Mouse (Mus musculus): ENCODE measurements around the gene Acly. TPM values are rescaled to one million over a fixed set of nuclear protein-coding genes. Genes with fewer than 3 reads are reported as not detected.
A peak's percentile ranks its signal among the peaks of the same experiment; 100 is the strongest.

The Acly gene
- polyA plus RNA-seq, 1 experiment from 2014 or later, result 153 TPM

DNA sequence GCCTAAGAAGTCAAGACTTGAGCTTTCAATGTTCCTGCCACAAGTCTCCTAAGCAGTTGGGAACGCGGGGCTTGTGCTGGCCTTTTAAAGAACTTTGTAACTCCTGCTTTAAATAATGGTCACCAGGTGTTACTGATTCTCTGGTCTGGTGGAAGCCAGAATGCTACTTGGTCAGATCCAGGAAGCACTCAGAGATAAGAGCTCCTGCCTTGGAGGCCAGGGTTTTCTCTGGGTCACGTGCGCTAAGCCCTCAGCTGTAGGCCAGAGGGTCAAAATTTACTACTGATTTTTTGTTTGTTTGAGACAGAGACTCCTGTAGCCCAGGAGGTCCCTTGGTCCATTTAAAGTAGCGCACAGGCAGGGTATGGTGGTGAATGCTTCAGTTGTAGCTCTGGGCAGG lies 95.8 kb downstream of the Acly start:
- 88% methylated on average over 5 of the region's 5 CpGs for WGBS
- Histone ChIP-seq H3K4me2 (no peak overlapping the region), H3K27me3 (replicated peaks) (no peaks in the 10 kb centered on the region), H3K4me1 (no peaks in the 10 kb centered on the region), H3K36me3 (peaks cover 25% of the 10 kb centered on the region), H3K4me3 (replicated peaks) (no peak overlapping the region), H3K27ac (no peak overlapping the region), H3K9me3 (no peaks in the 10 kb centered on the region), H3K9ac (no peak overlapping the region)
- no peak for ATAC-seq (ENCODE audit: insufficient read depth, low FRiP score, low read depth)

DNA sequence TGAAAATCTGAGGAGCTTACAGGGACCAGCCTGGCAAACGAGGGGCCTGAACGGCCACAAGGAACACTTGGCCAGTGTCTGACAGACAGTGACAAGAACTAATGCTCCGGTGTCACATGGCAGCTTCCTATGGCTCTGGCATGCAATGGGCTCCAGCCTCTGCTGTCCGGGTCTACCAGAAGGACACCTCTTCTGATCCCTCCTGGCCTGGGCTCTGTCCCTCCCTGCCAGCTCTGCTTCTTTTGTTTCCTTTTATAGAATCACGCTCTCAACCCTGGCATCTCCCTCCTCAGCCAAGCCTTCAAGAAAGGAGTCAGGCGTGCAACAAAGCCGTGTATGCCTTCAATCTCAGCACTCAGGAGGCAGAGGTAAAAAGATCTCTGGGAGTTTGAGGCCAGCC lies 97.7 kb downstream of the Acly start:
- Histone ChIP-seq H3K4me1 (no peaks in the 10 kb centered on the region), H3K4me3 (replicated peaks) (no peak overlapping the region), H3K27ac (no peak overlapping the region), H3K36me3 (peaks cover 13% of the 10 kb centered on the region; the same call in 1 of the 2 replicates), H3K27me3 (replicated peaks) (no peaks in the 10 kb centered on the region), H3K4me2 (no peak overlapping the region), H3K9ac (no peak overlapping the region), H3K9me3 (no peaks in the 10 kb centered on the region)
- 84% methylated on average over 7 of the region's 7 CpGs for WGBS
- no peak for ATAC-seq (ENCODE audit: insufficient read depth, low FRiP score, low read depth)

- no peak overlapping the region for H3K4me2 ChIP-seq
- WGBS, result 56% methylated on average over 9 of the region's 9 CpGs
- no peak overlapping the region for H3K4me3 ChIP-seq (replicated peaks)
- peak overlapping the region; percentile 22; the same call in 1 of the 2 replicates for H3K27ac ChIP-seq
- no peak overlapping the region for H3K9ac ChIP-seq
- no peaks in the 10 kb centered on the region for H3K4me1 ChIP-seq
- no peak for ATAC-seq (ENCODE audit: insufficient read depth, low FRiP score, low read depth)
- no peaks in the 10 kb centered on the region for H3K27me3 ChIP-seq (replicated peaks)
- H3K9me3 ChIP-seq, result no peaks in the 10 kb centered on the region
- H3K36me3 ChIP-seq, result peaks cover 19% of the 10 kb centered on the region
Observed at GRCm38 (mm10) chr11:100428612-100429199, 99.1 kb downstream of the Acly start.

DNA sequence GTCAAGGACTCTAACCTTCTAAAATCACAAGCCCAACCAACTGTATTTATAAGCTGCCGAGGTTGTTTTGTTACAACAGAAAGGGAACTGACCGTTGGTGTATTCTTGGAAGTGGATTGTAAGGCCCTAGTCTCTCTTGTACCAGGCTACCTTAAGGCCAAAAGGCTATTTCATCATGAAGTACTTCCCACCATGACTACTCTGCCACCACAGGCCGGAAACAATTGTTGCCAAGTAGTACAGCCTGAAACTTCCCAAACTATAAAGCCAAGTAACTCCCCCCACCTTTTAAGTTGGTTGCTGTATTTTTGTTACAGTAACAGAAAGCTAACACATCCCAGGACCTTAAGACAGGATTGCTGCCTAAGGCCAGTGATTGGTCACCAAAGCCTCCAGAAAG lies 101.0 kb downstream of the Acly start:
- Histone ChIP-seq H3K4me1 (no peaks in the 10 kb centered on the region), H3K9me3 (no peaks in the 10 kb centered on the region), H3K4me3 (replicated peaks) (no peak overlapping the region), H3K9ac (no peak overlapping the region), H3K27me3 (replicated peaks) (no peaks in the 10 kb centered on the region), H3K36me3 (peaks cover 21% of the 10 kb centered on the region), H3K27ac (no peak overlapping the region), H3K4me2 (no peak overlapping the region)
- ATAC-seq (ENCODE audit: insufficient read depth, low FRiP score, low read depth), result no peak
- WGBS, result 78% methylated on average over 3 of the region's 3 CpGs

Small RNAs within 50 kb of the gene (microRNA-seq; reads per million reads assigned to microRNA genes)
- gene Gm27374 (not detected), gene Mir7116 (not detected)

Other genes with a start within 250 kb of the Acly start
- gene Eif1, start 208.1 kb downstream of the Acly start, polyA plus RNA-seq (2015; fragmentation: Nextera tagmentation; extraction: Ambion mirVana), result 1,590 and 1,651 TPM in 2 replicates
- gene Gast, start 193.6 kb downstream of the Acly start, polyA plus RNA-seq (2015; fragmentation: Nextera tagmentation; extraction: Ambion mirVana), result 15.1 and 16.3 TPM in 2 replicates
- gene Hap1, start 171.9 kb downstream of the Acly start, polyA plus RNA-seq (2015; fragmentation: Nextera tagmentation; extraction: Ambion mirVana), result 15.5 and 16.7 TPM in 2 replicates
- 163 and 173 TPM in 2 replicates for gene Jup, start 130.2 kb downstream of the Acly start, polyA plus RNA-seq (2015; fragmentation: Nextera tagmentation; extraction: Ambion mirVana)
- gene P3h4, start 113.2 kb downstream of the Acly start, polyA plus RNA-seq (2015; fragmentation: Nextera tagmentation; extraction: Ambion mirVana), result 57.6 and 61.7 TPM in 2 replicates
- gene Fkbp10, start 112.3 kb downstream of the Acly start, polyA plus RNA-seq (2015; fragmentation: Nextera tagmentation; extraction: Ambion mirVana), result 89.1 and 100 TPM in 2 replicates
- gene Nt5c3b, start 86.2 kb downstream of the Acly start, polyA plus RNA-seq (2015; fragmentation: Nextera tagmentation; extraction: Ambion mirVana), result 108 TPM in 2 replicates
- 0.51 and 0.59 TPM in 2 replicates for gene Klhl10, start 86.1 kb downstream of the Acly start, polyA plus RNA-seq (2015; fragmentation: Nextera tagmentation; extraction: Ambion mirVana)
- 7.4 and 8.1 TPM in 2 replicates for gene Klhl11, start 55.3 kb downstream of the Acly start, polyA plus RNA-seq (2015; fragmentation: Nextera tagmentation; extraction: Ambion mirVana)
- gene Ttc25, start 17.6 kb upstream of the Acly start, polyA plus RNA-seq (2015; fragmentation: Nextera tagmentation; extraction: Ambion mirVana), result 0.24 and 0.37 TPM in 2 replicates
- 35.3 and 42.7 TPM in 2 replicates for gene Cnp, start 46.9 kb upstream of the Acly start, polyA plus RNA-seq (2015; fragmentation: Nextera tagmentation; extraction: Ambion mirVana)
- gene Nkiras2, start 91.2 kb upstream of the Acly start, polyA plus RNA-seq (2015; fragmentation: Nextera tagmentation; extraction: Ambion mirVana), result 57.3 and 57.6 TPM in 2 replicates
- gene Dnajc7, start 92.2 kb upstream of the Acly start, polyA plus RNA-seq (2015; fragmentation: Nextera tagmentation; extraction: Ambion mirVana), result 213 and 214 TPM in 2 replicates
- 0.06 and 0.21 TPM in 2 replicates for gene Zfp385c, start 164.5 kb upstream of the Acly start, polyA plus RNA-seq (2015; fragmentation: Nextera tagmentation; extraction: Ambion mirVana)
- gene Dhx58, start 176.3 kb upstream of the Acly start, polyA plus RNA-seq (2015; fragmentation: Nextera tagmentation; extraction: Ambion mirVana), result 2.8 and 4.0 TPM in 2 replicates
- gene Kat2a, start 184.5 kb upstream of the Acly start, polyA plus RNA-seq (2015; fragmentation: Nextera tagmentation; extraction: Ambion mirVana), result 47.3 and 50.6 TPM in 2 replicates
- gene Hspb9, start 185.8 kb upstream of the Acly start, polyA plus RNA-seq (2015; fragmentation: Nextera tagmentation; extraction: Ambion mirVana), result not detected in 2 replicates
- 24.5 and 25.5 TPM in 2 replicates for gene Rab5c, start 210.2 kb upstream of the Acly start, polyA plus RNA-seq (2015; fragmentation: Nextera tagmentation; extraction: Ambion mirVana)
- gene Kcnh4, start 231.9 kb upstream of the Acly start, polyA plus RNA-seq (2015; fragmentation: Nextera tagmentation; extraction: Ambion mirVana), result 0.24 and 0.27 TPM in 2 replicates
- not detected in 2 replicates for gene Hcrt, start 234.9 kb upstream of the Acly start, polyA plus RNA-seq (2015; fragmentation: Nextera tagmentation; extraction: Ambion mirVana)
- gene Ghdc, start 243.0 kb upstream of the Acly start, polyA plus RNA-seq (2015; fragmentation: Nextera tagmentation; extraction: Ambion mirVana), result 5.5 and 7.3 TPM in 2 replicates